Mouse (Mus musculus) embryonic facial prominence, embryonic 13.5 days (tissue): ENCODE data around the gene Sucnr1. TPM values are rescaled to one million over a fixed set of nuclear protein-coding genes. Genes with fewer than 3 reads are reported as not detected.
A peak's percentile ranks its signal among the peaks of the same experiment; 100 is the strongest.

Source experiments
- ATAC-seq: fragments of 200-750 bp; cut with Nextera tagmentation; 2 replicates; pipeline ENCODE4 v1.8.0; 2017; ENCODE audit warnings: low read depth; ENCODE audit not compliant: insufficient number of reproducible peaks, insufficient read depth, low FRiP score, low TSS enrichment
- H3K27ac ChIP-seq: fragments of 300-500 bp; sonication (generic); 2 replicates; pipeline ENCODE4 v1.5.1; 2015; ENCODE audit warnings: moderate library complexity, mild to moderate bottlenecking, inconsistent platforms
- H3K27me3 ChIP-seq: fragments of 300-500 bp; sonication (generic); 2 replicates; pipeline ENCODE4 v1.6.1; 2015; ENCODE audit warnings: mild to moderate bottlenecking, inconsistent platforms
- H3K36me3 ChIP-seq: fragments of 300-500 bp; sonication (generic); 2 replicates; pipeline ENCODE4 v1.6.1; 2015; ENCODE audit warnings: mild to moderate bottlenecking, inconsistent platforms
- H3K4me1 ChIP-seq: fragments of 300-500 bp; sonication (generic); 2 replicates; pipeline ENCODE4 v1.6.1; 2015; ENCODE audit warnings: inconsistent platforms
- H3K4me2 ChIP-seq: fragments of 300-500 bp; sonication (generic); 2 replicates; pipeline ENCODE4 v1.6.1; 2015; ENCODE audit warnings: moderate library complexity, mild to moderate bottlenecking, inconsistent platforms
- H3K4me3 ChIP-seq: fragments of 300-500 bp; sonication (generic); 2 replicates; pipeline ENCODE4 v1.5.1; 2015; ENCODE audit warnings: mild to moderate bottlenecking, inconsistent platforms
- H3K9ac ChIP-seq: fragments of 300-500 bp; sonication (generic); 2 replicates; pipeline ENCODE4 v1.6.1; 2015; ENCODE audit warnings: mild to moderate bottlenecking, inconsistent platforms
- H3K9me3 ChIP-seq: fragments of 300-500 bp; sonication (generic); 2 replicates; pipeline ENCODE4 v1.6.1; 2016; ENCODE audit warnings: inconsistent platforms
- WGBS: fragments of 180-500 bp; shearing (Covaris S2); methylation state at CpG from one replicate; pipeline ENCODE4 v1.1.7; 2015; ENCODE audit warnings: mixed read lengths; 5-methylcytosine and 5-hydroxymethylcytosine counted together
- polyA plus RNA-seq: library from polyadenylated mRNA; unstranded; fragments of >200 nt; fragmentation: Nextera tagmentation; extraction: Ambion mirVana; gene quantifications from 2 replicates; pipeline ENCODE4 v1.2.1, GENCODE M21; 2015

Sucnr1 gene
- polyA plus RNA-seq, 1 experiment from 2014 or later: 0.25 TPM

GRCm38 (mm10) chr3:60114571-60114970, 32.9 kb downstream of the Sucnr1 start:
- Histone ChIP-seq H3K36me3 (no peaks in the 10 kb centered on the region), H3K27ac (no peak overlapping the region), H3K9ac (no peak overlapping the region), H3K4me1 (no peaks in the 10 kb centered on the region), H3K4me2 (no peak overlapping the region), H3K27me3 (no peaks in the 10 kb centered on the region), H3K9me3 (no peaks in the 10 kb centered on the region), H3K4me3 (no peak overlapping the region)
- 60% methylated on average over 2 of the region's 2 CpGs for WGBS
- ATAC-seq: no peak

- ATAC-seq: no peak
- Histone ChIP-seq H3K4me3 (no peak overlapping the region), H3K4me1 (no peaks in the 10 kb centered on the region; the same call in 1 of the 2 replicates), H3K9me3 (no peaks in the 10 kb centered on the region), H3K4me2 (no peak overlapping the region), H3K36me3 (no peaks in the 10 kb centered on the region), H3K27ac (no peak overlapping the region), H3K9ac (no peak overlapping the region), H3K27me3 (no peaks in the 10 kb centered on the region)
- 73% methylated on average over 3 of the region's 3 CpGs for WGBS
Observed at GRCm38 (mm10) chr3:60121449-60121848, 39.8 kb downstream of the Sucnr1 start.

GRCm38 (mm10) chr3:60123859-60124794, 42.5 kb downstream of the Sucnr1 start:
- Histone ChIP-seq H3K4me3 (no peak overlapping the region), H3K9me3 (no peaks in the 10 kb centered on the region), H3K27me3 (no peaks in the 10 kb centered on the region), H3K4me1 (peaks cover 2% of the 10 kb centered on the region), H3K36me3 (no peaks in the 10 kb centered on the region), H3K9ac (no peak overlapping the region), H3K27ac (peak overlapping the region; percentile 48; the same call in 1 of the 2 replicates), H3K4me2 (no peak overlapping the region)
- 29% methylated on average over 9 of the region's 9 CpGs for WGBS
- no peak for ATAC-seq

- Histone ChIP-seq H3K9me3 (no peaks in the 10 kb centered on the region), H3K36me3 (no peaks in the 10 kb centered on the region), H3K4me1 (peaks cover 10% of the 10 kb centered on the region), H3K4me3 (no peak overlapping the region), H3K4me2 (no peak overlapping the region), H3K9ac (no peak overlapping the region), H3K27me3 (no peaks in the 10 kb centered on the region), H3K27ac (no peak overlapping the region)
- no peak for ATAC-seq
- 83% methylated on average over 2 of the region's 2 CpGs for WGBS
Observed at GRCm38 (mm10) chr3:60126564-60126963, 44.9 kb downstream of the Sucnr1 start.

GRCm38 (mm10) chr3:60128282-60128681, 46.6 kb downstream of the Sucnr1 start:
- no peaks in the 10 kb centered on the region for H3K9me3 ChIP-seq
- WGBS: 72% methylated on average over 2 of the region's 2 CpGs
- no peak for ATAC-seq

GRCm38 (mm10) chr3:60135801-60136200, 54.1 kb downstream of the Sucnr1 start:
- WGBS: 7% methylated on average over 2 of the region's 2 CpGs
- peak overlapping the region; percentile 74 for H3K27ac ChIP-seq
- H3K4me3 ChIP-seq: no peak overlapping the region
- H3K9me3 ChIP-seq: no peaks in the 10 kb centered on the region
- H3K9ac ChIP-seq: no peak overlapping the region
- H3K4me2 ChIP-seq: no peak overlapping the region
- H3K27me3 ChIP-seq: no peaks in the 10 kb centered on the region
- no peaks in the 10 kb centered on the region for H3K36me3 ChIP-seq
- no peak; the same call in 1 of the 2 replicates for ATAC-seq
- H3K4me1 ChIP-seq: peaks cover 19% of the 10 kb centered on the region

More at GRCm38 (mm10) chr3:60128282-60128681, 46.6 kb downstream of the Sucnr1 start:
- Histone ChIP-seq H3K9ac (no peak overlapping the region), H3K4me3 (no peak overlapping the region), H3K27ac (no peak overlapping the region), H3K27me3 (no peaks in the 10 kb centered on the region), H3K4me2 (no peak overlapping the region), H3K36me3 (no peaks in the 10 kb centered on the region), H3K4me1 (peaks cover 10% of the 10 kb centered on the region)

Other genes with a start within 250 kb of the Sucnr1 start
- not detected in 2 replicates for gene Gm8298, start 220.8 kb upstream of the Sucnr1 start, polyA plus RNA-seq
- 0.07 and 0.10 TPM in 2 replicates for gene C130079G13Rik, start 156.7 kb upstream of the Sucnr1 start, polyA plus RNA-seq
- 0.30 and 0.43 TPM in 2 replicates for gene Aadacl2, start 75.1 kb upstream of the Sucnr1 start, polyA plus RNA-seq
- 2.6 TPM in 1 of 2 replicates, not detected in the other for gene Aadac, start 56.2 kb upstream of the Sucnr1 start, polyA plus RNA-seq